Mouse (Mus musculus): ENCODE data around the gene Tmbim4.
"Not testable (repeated sequence)": the region's sequence is repeated elsewhere in the genome, so short reads cannot be mapped to it uniquely, and the experiment has no call there.

GRCm38 (mm10) chr10:120217099-120217498 lies 15.7 kb downstream of the Tmbim4 start:
- TF ChIP-seq POLR2A (IDR thresholded peaks at IDR 0.05; ENCODE audit: insufficient read depth, low read length); CTCF (IDR thresholded peaks at IDR 0.05; ENCODE audit: low read depth, low read length); EP300 (IDR thresholded peaks at IDR 0.05; ENCODE audit: insufficient read depth, low read depth, low read length): not testable (repeated sequence)
